Mouse (Mus musculus): Measurements from ENCODE around the gene Prm1. TPM values are rescaled to one million over a fixed set of nuclear protein-coding genes. Genes with fewer than 3 reads are reported as not detected.

Gene Prm1
- total RNA-seq (2023; ENCODE audit: inconsistent age): not detected in 4 replicates

DNA sequence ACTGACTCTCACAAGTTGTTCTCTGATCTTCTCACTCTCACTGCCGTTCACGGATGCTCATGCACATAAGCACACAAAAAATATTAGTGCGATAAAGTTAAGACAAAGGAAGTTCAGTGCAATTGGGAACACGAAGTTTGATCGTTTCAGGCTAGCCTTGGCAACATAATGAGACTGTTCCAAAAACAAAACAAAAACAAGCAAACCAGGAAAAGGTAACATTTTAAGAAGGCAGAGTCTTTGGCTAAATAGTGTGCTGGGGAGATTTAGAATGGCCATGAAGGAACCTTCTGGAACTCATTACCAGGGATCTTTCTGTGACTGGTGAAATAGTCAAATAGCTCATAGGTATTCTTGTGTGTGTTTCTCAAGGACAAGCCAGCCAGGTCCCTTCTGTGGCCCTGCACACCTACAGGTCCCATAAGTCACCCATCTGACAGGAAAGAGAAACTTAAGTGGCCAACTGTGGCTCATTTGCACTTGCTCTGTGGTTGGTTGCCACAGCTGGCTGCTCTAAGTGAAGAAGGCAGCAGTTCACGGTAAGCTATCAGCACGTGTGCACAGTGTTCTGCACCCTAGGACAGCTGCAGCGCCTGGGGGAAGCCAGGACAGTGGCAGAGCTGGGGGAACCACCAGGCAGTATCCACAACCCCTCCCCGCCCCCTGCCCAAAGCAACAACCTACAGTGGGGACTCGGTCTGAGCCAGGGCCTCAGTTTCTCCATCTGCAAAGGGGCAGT is at the start of gene Prm1:
Prm1 (minus strand) TSS at position 51 of the 739 bp plus-strand sequence.

DNA sequence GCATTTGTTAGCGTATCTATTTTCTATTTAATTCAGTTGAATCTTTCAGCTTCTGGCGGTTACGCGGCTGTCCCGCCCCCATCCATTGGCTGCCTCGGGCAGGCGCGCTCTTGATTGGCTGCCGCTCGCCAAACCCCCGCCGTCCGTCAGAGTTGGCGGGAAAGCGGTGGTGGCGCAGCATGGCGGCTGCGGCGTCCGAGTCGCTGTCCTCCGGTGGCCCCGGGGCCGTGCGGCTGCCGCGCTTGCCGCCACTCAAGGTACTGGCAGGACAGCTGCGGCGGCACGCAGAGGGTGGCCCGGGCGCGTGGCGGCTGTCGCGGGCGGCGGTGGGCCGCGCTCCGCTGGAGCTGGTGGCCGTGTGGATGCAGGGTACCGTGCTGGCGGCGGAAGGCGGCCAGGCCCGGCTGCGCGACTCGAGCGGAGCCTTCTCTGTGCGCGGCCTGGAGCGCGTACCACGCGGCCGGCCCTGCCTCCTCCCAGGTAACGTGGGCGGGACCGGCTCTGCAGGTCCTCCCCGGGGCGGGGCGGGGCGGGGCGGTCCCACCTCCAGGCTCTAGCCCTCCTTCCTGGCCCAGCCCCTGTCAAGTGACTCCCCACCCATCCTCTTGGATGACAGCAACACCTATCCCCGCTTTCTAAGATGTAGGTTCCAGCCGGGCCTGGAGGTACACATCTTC is 29.4 kb upstream of the Prm1 start, which contains the start of gene Rmi2:
Rmi2 (plus strand) TSS at position 149 of the 677 bp plus-strand sequence.

DNA sequence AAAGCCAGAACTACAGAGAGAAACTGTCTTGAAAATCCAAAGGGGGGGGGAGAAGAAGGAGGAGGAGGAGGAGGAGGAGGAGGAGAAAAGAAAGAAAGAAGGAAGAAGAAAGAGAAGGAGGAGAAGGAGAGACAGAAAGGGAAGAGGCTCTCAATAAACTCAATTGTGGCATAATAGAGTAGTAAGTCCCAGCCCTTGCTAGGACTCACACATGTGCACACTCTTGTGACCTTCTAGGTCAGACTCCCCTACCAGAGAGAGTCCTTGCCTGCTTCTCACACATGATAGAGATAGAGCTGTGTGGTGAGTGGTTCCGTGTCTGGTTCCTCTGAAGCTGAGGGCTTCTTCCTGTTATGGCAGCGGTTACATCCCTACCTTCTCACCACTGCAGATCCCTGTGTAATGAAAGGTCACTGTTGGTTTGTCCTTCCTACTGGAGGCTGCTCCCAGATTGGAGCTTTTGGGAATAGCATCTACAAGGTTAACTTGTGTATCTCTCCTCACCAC is 7.3 kb upstream of the Prm1 start, which contains the start of gene Gm11172:
Gm11172 (plus strand) TSS at position 51 of the 507 bp plus-strand sequence.

DNA sequence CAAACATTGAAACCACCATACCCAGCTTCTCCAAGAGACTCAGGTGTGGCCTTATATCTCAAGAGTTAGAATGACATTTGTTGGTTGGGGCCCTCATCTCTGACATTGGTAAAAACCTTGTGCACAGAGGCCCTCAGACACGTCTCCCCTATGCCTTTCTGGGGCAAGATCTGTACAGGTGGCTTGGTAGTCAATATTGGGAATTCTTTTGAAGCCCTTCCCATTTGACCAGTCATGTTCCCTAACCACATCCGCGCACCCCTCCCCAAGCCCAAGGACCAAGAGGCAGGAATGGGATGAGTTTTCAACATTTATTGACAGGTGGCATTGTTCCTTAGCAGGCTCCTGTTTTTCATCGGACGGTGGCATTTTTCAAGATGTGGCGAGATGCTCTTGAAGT is 9.6 kb downstream of the Prm1 start, which contains the start of gene Prm2:
Prm2 (minus strand) TSS at position 101 of the 400 bp plus-strand sequence.

DNA sequence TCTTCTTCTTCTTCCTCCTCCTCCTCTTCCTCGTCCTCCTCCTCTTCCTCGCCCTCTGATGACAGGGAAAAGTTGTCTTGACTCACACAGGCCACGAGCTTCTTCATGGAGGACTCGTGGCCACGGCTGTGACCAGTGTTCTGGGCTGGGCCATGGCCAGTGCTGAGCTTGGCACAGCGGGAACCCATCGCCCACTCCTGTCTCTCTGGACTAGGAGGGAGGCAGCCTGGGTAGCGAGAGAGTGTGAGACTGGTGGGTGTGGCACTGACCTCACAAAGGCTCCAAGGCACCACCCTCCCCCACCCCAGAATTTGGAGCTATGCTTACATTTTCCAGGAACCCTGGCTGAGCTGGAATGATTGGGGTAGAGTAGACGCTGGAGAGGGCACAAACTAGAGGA is 14.9 kb downstream of the Prm1 start, which contains the start of gene Prm3:
Prm3 (minus strand) TSS at position 213 of the 400 bp plus-strand sequence.

DNA sequence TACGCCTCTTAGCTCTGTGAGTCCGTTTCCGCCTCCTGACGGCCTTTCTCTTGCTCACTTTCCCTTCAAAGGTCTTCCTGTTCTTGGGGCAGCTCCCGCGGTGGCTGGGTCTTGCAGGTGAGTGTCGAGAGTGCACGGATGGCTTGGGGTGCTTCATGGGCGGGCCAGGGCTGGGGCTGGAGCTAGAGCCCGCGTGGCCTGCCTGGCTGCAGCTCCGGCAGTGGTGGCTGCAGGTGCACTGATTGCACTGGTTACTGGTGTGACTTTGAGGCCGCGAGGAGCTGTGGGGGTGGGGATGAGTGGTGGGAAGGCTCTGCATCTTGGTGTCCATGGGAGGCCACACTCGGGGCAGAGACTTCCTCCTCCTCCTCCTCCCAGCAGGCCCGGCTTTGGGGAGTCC is 17.4 kb downstream of the Prm1 start, which contains the start of gene Tnp2:
Tnp2 (minus strand) TSS at position 390 of the 400 bp plus-strand sequence.

DNA sequence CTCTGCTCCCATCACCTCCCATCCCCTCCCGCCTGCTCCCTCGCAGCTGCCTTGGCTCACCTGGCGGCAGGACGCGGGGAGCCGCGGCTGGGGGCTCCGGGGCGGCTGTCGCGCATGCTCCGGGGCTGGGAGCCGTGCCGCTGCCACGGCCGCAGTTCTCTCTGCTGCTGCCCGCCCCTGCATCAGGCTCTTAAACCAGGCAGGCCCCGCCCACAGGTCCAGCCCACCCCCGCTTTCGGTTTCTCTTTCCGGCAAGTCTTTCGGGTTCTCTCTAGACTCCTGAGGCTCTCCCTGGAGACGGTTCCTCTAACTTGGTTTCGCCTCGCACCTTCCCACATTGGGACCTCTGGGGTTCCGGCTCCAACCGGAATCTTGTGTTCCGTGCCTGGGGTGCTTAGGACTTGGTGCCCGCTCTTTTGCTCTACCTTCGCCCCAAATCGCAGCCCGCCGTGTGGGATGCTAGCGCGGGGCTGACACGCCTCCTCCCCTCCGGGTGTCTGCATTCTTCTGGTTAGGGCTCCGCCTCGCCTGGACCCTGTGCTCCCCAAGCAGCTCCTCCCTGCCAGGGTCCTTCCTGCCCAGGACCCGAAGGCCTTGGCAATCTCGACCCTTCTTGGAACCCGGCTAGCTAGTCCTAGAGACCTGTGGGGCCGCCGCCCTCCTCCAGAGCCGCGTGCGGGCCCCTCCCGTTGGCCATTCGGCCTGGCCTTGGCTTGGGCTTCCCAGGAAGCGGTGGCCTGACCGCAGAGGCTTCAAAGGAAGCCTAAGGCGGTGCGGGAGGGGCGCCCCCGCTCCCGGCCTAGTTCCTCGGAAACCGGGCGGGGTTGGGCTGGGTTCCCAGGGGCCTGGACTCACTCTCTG is 20.0 kb downstream of the Prm1 start, which contains the start of gene Socs1:
Socs1 (minus strand) TSS at position 166 of the 861 bp plus-strand sequence.

Other genes starting within 250 kb of the Prm1 start
- gene Socs1, start 20.3 kb downstream of the Prm1 start, total RNA-seq (2023; ENCODE audit: inconsistent age): 3.7 to 4.4 TPM (median 3.9 TPM) in 4 replicates
- gene Tnp2, start 17.2 kb downstream of the Prm1 start, total RNA-seq (2023; ENCODE audit: inconsistent age): not detected in 4 replicates
- gene Prm3, start 14.9 kb downstream of the Prm1 start, total RNA-seq (2023; ENCODE audit: inconsistent age): not detected in 4 replicates
- gene Prm2, start 9.7 kb downstream of the Prm1 start, total RNA-seq (2023; ENCODE audit: inconsistent age): not detected in 4 replicates
- not detected in 4 replicates for gene Gm11172, start 7.1 kb upstream of the Prm1 start, total RNA-seq (2023; ENCODE audit: inconsistent age)
- gene Rmi2, start 29.2 kb upstream of the Prm1 start, total RNA-seq (2023; ENCODE audit: inconsistent age): 1.1 to 1.8 TPM (median 1.2 TPM) in 4 replicates

Data from B cell, adult (primary cell).